ENCODE assay signal across 16 mouse cellular contexts in genomic region chr5:115312354-115312753, GRCm38 (mm10). TPM values are rescaled to one million over a fixed set of nuclear protein-coding genes. Genes with fewer than 3 reads are reported as not detected.
A peak's percentile ranks its signal among the peaks of the same experiment; 100 is the strongest.
DNase-seq lines count a peak whose midpoint lies in the region; ATAC-seq and TF ChIP-seq lines count a peak whose summit lies in the region.
"Had no signal": no experiment of that assay in that cellular context is flagged by ENCODE, and none has a peak within 500 bp of the region (broad histone marks: within the 10 kb centered on the region; RNA-seq: fewer than 3 reads in every experiment).

No protein-coding gene starts in this region.

- DNase-seq in forebrain, embryonic 10.5 days (ENCODE audit: extremely low spot score, low spot score): no peak
- DNase-seq in forebrain, embryonic 14.5 days (ENCODE audit: low spot score): no peak
- no peak for DNase-seq in MEL (ENCODE audit: low read depth, low spot score)
- no peak for DNase-seq in limb, embryonic 10.5 days (ENCODE audit: low spot score)
- no peak for DNase-seq in liver, postnatal 0 days
- DNase-seq in urinary bladder, postnatal 14 days (ENCODE audit: low spot score): no peak
- DNase-seq in kidney, postnatal 10 days: no peak
- DNase-seq in right cerebral cortex, adult 18-20 months: no peak
- DNase-seq: adrenal gland, postnatal 14 days; cerebellum, postnatal 25 days; lung, postnatal 36 days; midbrain, embryonic 14.5 days had no signal

- no peak for TF ChIP-seq CTCF in MEL (IDR thresholded peaks at IDR 0.05 in 2 of 3, conservative IDR thresholded peaks at IDR 0.05 in 1 of 3; ENCODE audit: control insufficient read depth in 1 of 3, insufficient read depth in 1 of 3, low read depth in 2 of 3, low read length in 3 of 3, poor library complexity in 1 of 3, severe bottlenecking in 1 of 3)
- TF ChIP-seq CTCF in liver, postnatal 0 days (IDR thresholded peaks at IDR 0.05; ENCODE audit: low read depth): no peak

- no peak for TF ChIP-seq POLR2A in MEL (IDR thresholded peaks at IDR 0.05; ENCODE audit: control insufficient read depth in 1 of 2, insufficient read depth in 1 of 2, low read depth in 1 of 2, low read length in 2 of 2, poor library complexity in 1 of 2)

- H3K27ac ChIP-seq in forebrain, embryonic 10.5 days: 0 out of 2 replicates have a peak overlapping the region, but pooled peaks have one; percentile 16
- no peak overlapping the region for H3K27ac ChIP-seq in forebrain, embryonic 14.5 days (ENCODE audit: low read depth, low read length)
- peak overlapping the region; percentile 97 for H3K27ac ChIP-seq in MEL (ENCODE audit: control insufficient read depth, low read depth, low read length)
- 0 out of 2 replicates have a peak overlapping the region, but pooled peaks have one; percentile 3 for H3K27ac ChIP-seq in limb, embryonic 10.5 days
- peak overlapping the region; percentile 66 for H3K27ac ChIP-seq in liver, postnatal 0 days (ENCODE audit: low read depth)
- H3K27ac ChIP-seq: forebrain, embryonic 13.5 days; kidney, embryonic 15.5 days; limb, embryonic 13.5 days had no signal

- WGBS in forebrain, embryonic 10.5 days: 86% methylated on average over 4 of the region's 4 CpGs
- WGBS in forebrain, embryonic 14.5 days: 79% methylated on average over 4 of the region's 4 CpGs
- 82% methylated on average over 4 of the region's 4 CpGs for WGBS in limb, embryonic 10.5 days
- 50% methylated on average over 4 of the region's 4 CpGs for WGBS in liver, postnatal 0 days (ENCODE audit: insufficient replicate concordance)

- no peak overlapping the region for H3K4me3 ChIP-seq in forebrain, embryonic 10.5 days
- no peak overlapping the region for H3K4me3 ChIP-seq in forebrain, embryonic 14.5 days (ENCODE audit: low read depth, low read length)
- H3K4me3 ChIP-seq in MEL (ENCODE audit: control insufficient read depth in 1 of 2, insufficient read depth in 1 of 2, low read depth in 2 of 2, low read length in 2 of 2): peak overlapping the region; percentile 28 to 40
- no peak overlapping the region for H3K4me3 ChIP-seq in limb, embryonic 10.5 days
- H3K4me3 ChIP-seq in liver, postnatal 0 days (ENCODE audit: low read depth, low read length): 0 out of 2 replicates have a peak overlapping the region, but pooled peaks have one; percentile 7
- H3K4me3 ChIP-seq: forebrain, embryonic 13.5 days; kidney, embryonic 15.5 days; limb, embryonic 13.5 days had no signal

- H3K4me1 ChIP-seq in forebrain, embryonic 10.5 days: peaks cover 23% of the 10 kb centered on the region
- H3K4me1 ChIP-seq in forebrain, embryonic 14.5 days (ENCODE audit: control insufficient read depth, insufficient read depth, low read length): peaks cover 8% of the 10 kb centered on the region
- peaks cover 6 to 30% of the 10 kb centered on the region in 2 experiments for H3K4me1 ChIP-seq in MEL (ENCODE audit: control insufficient read depth in 1 of 2, insufficient read depth in 2 of 2, low read length in 2 of 2)
- peaks cover 30% of the 10 kb centered on the region for H3K4me1 ChIP-seq in limb, embryonic 10.5 days
- peaks cover 24% of the 10 kb centered on the region for H3K4me1 ChIP-seq in liver, postnatal 0 days (ENCODE audit: insufficient read depth)

- H3K9ac ChIP-seq in forebrain, embryonic 14.5 days (ENCODE audit: low read length): no peak overlapping the region
- peak overlapping the region; percentile 65 for H3K9ac ChIP-seq in MEL (ENCODE audit: control insufficient read depth, low read depth, low read length, poor library complexity, severe bottlenecking)
- H3K9ac ChIP-seq in liver, postnatal 0 days (replicated peaks): 0 out of 2 replicates have a peak overlapping the region, but pooled peaks have one; percentile 16
- H3K9ac ChIP-seq: forebrain, embryonic 13.5 days; kidney, embryonic 15.5 days; limb, embryonic 13.5 days had no signal

- no peak overlapping the region for H3K4me2 ChIP-seq in forebrain, embryonic 14.5 days (ENCODE audit: low read length)
- peak overlapping the region; percentile 56 for H3K4me2 ChIP-seq in liver, postnatal 0 days (ENCODE audit: low read depth, low read length)
- H3K4me2 ChIP-seq: forebrain, embryonic 13.5 days; kidney, embryonic 15.5 days; limb, embryonic 13.5 days had no signal

- H3K79me2 ChIP-seq in MEL (ENCODE audit: control insufficient read depth, insufficient read depth, low read length, poor library complexity): no peaks in the 10 kb centered on the region

- no peak for ATAC-seq in forebrain, embryonic 14.5 days
- peak; percentile 63 for ATAC-seq in liver, postnatal 0 days
- ATAC-seq: forebrain, embryonic 13.5 days had no signal

- peak in 1 of 2 experiments; percentile 7; a peak in 1 of 4 replicates for TF ChIP-seq EP300 in MEL (IDR thresholded peaks at IDR 0.05; ENCODE audit: low read depth in 1 of 2, low read length in 2 of 2)
- no peak for TF ChIP-seq EP300 in liver, postnatal 0 days (IDR thresholded peaks at IDR 0.05; ENCODE audit: low read depth)

- no peak for TF ChIP-seq RAD21 in MEL (IDR thresholded peaks at IDR 0.05; ENCODE audit: low read depth, low read length)

- H3K36me3 ChIP-seq in forebrain, embryonic 10.5 days (replicated peaks): no peaks in the 10 kb centered on the region
- no peaks in the 10 kb centered on the region for H3K36me3 ChIP-seq in forebrain, embryonic 14.5 days (ENCODE audit: control insufficient read depth, insufficient read depth, low read length)
- peaks cover 0 to 26% of the 10 kb centered on the region in 2 experiments; a peak in 2 of 4 replicates for H3K36me3 ChIP-seq in MEL (ENCODE audit: control insufficient read depth in 1 of 2, insufficient read depth in 2 of 2, low read length in 2 of 2)
- no peaks in the 10 kb centered on the region for H3K36me3 ChIP-seq in limb, embryonic 10.5 days
- H3K36me3 ChIP-seq in liver, postnatal 0 days (replicated peaks; ENCODE audit: insufficient read depth, low read length): no peaks in the 10 kb centered on the region
- H3K36me3 ChIP-seq: kidney, embryonic 15.5 days; limb, embryonic 13.5 days had no signal

- no peaks in the 10 kb centered on the region for H3K9me3 ChIP-seq in forebrain, embryonic 10.5 days
- no peaks in the 10 kb centered on the region for H3K9me3 ChIP-seq in forebrain, embryonic 14.5 days (replicated peaks; ENCODE audit: control insufficient read depth, low read length)
- H3K9me3 ChIP-seq in MEL (replicated peaks; ENCODE audit: insufficient read depth, low read length): no peaks in the 10 kb centered on the region
- no peaks in the 10 kb centered on the region for H3K9me3 ChIP-seq in limb, embryonic 10.5 days (replicated peaks)
- H3K9me3 ChIP-seq in liver, postnatal 0 days (ENCODE audit: low read length): no peaks in the 10 kb centered on the region
- H3K9me3 ChIP-seq: forebrain, embryonic 13.5 days; kidney, embryonic 15.5 days; limb, embryonic 13.5 days had no signal

- peaks cover 6% of the 10 kb centered on the region; the same call in 1 of the 2 replicates for H3K27me3 ChIP-seq in forebrain, embryonic 10.5 days (ENCODE audit: poor library complexity, severe bottlenecking)
- H3K27me3 ChIP-seq in forebrain, embryonic 14.5 days (replicated peaks; ENCODE audit: control insufficient read depth, insufficient read depth, low read length): no peaks in the 10 kb centered on the region
- H3K27me3 ChIP-seq in MEL (ENCODE audit: control insufficient read depth in 1 of 2, insufficient read depth in 2 of 2, low read length in 2 of 2): no peaks in the 10 kb centered on the region
- no peaks in the 10 kb centered on the region for H3K27me3 ChIP-seq in limb, embryonic 10.5 days (ENCODE audit: low read depth, poor library complexity, severe bottlenecking)
- no peaks in the 10 kb centered on the region for H3K27me3 ChIP-seq in liver, postnatal 0 days (ENCODE audit: insufficient read depth, low read length)
- H3K27me3 ChIP-seq: CH12.LX; forebrain, embryonic 13.5 days; kidney, embryonic 15.5 days; limb, embryonic 13.5 days had no signal

RNA-seq across cellular contexts. Expression of gene Dynll1, which starts 11.6 kb away (rescaled TPM):
- polyA plus RNA-seq in forebrain, embryonic 10.5 days (2016; fragmentation: Nextera tagmentation; extraction: Ambion mirVana): 1,650 and 1,695 TPM in 2 replicates
- 1,615 and 1,740 TPM in 2 replicates for polyA plus RNA-seq in forebrain, embryonic 14.5 days (2014; fragmentation: Nextera tagmentation; extraction: Ambion mirVana)
- total RNA-seq in MEL (2012; rRNA removed): 714 and 736 TPM in 2 replicates
- polyA plus RNA-seq in MEL (2012; ENCODE audit: insufficient read depth in 1 of 2, insufficient read length in 2 of 2, low read depth in 1 of 2, low replicate concordance in 2 of 2, missing spikeins in 1 of 2): 100 to 1,000 TPM; 561 to 740 TPM
- polyA plus RNA-seq in limb, embryonic 10.5 days (2016; fragmentation: Nextera tagmentation; extraction: Ambion mirVana): 1,816 and 1,865 TPM in 2 replicates
- polyA plus RNA-seq in liver, postnatal 0 days (2015; fragmentation: Nextera tagmentation; extraction: Ambion mirVana): 388 and 399 TPM in 2 replicates

RNA-seq across cellular contexts. Expression of gene Srsf9, which starts 14.6 kb away (rescaled TPM):
- polyA plus RNA-seq in forebrain, embryonic 10.5 days (2016; fragmentation: Nextera tagmentation; extraction: Ambion mirVana): 399 and 417 TPM in 2 replicates
- 165 and 169 TPM in 2 replicates for polyA plus RNA-seq in forebrain, embryonic 14.5 days (2014; fragmentation: Nextera tagmentation; extraction: Ambion mirVana)
- total RNA-seq in MEL (2012; rRNA removed): 80.0 and 98.0 TPM in 2 replicates
- polyA plus RNA-seq in MEL (2012; ENCODE audit: insufficient read depth in 1 of 2, insufficient read length in 2 of 2, low read depth in 1 of 2, low replicate concordance in 2 of 2, missing spikeins in 1 of 2): 100 to 1,000 TPM in 1 of 2 experiments, not detected in 1; 170 TPM
- polyA plus RNA-seq in limb, embryonic 10.5 days (2016; fragmentation: Nextera tagmentation; extraction: Ambion mirVana): 444 and 468 TPM in 2 replicates
- polyA plus RNA-seq in liver, postnatal 0 days (2015; fragmentation: Nextera tagmentation; extraction: Ambion mirVana): 86.0 and 90.6 TPM in 2 replicates

RNA-seq across cellular contexts. Expression of gene Gatc, which starts 28.6 kb away (rescaled TPM):
- polyA plus RNA-seq in forebrain, embryonic 10.5 days (2016; fragmentation: Nextera tagmentation; extraction: Ambion mirVana): 37.6 and 40.2 TPM in 2 replicates
- 30.1 and 32.9 TPM in 2 replicates for polyA plus RNA-seq in forebrain, embryonic 14.5 days (2014; fragmentation: Nextera tagmentation; extraction: Ambion mirVana)
- total RNA-seq in MEL (2012; rRNA removed): 6.3 and 6.5 TPM in 2 replicates
- polyA plus RNA-seq in MEL (2012; ENCODE audit: insufficient read depth in 1 of 2, insufficient read length in 2 of 2, low read depth in 1 of 2, low replicate concordance in 2 of 2, missing spikeins in 1 of 2): 10 to 100 TPM in 1 of 2 experiments, not detected in 1; 32.2 TPM
- polyA plus RNA-seq in limb, embryonic 10.5 days (2016; fragmentation: Nextera tagmentation; extraction: Ambion mirVana): 33.3 and 34.1 TPM in 2 replicates
- 11.7 and 12.1 TPM in 2 replicates for polyA plus RNA-seq in liver, postnatal 0 days (2015; fragmentation: Nextera tagmentation; extraction: Ambion mirVana)

RNA-seq across cellular contexts. Expression of gene Triap1, which starts 28.7 kb away (rescaled TPM):
- 56.6 and 57.7 TPM in 2 replicates for polyA plus RNA-seq in forebrain, embryonic 10.5 days (2016; fragmentation: Nextera tagmentation; extraction: Ambion mirVana)
- polyA plus RNA-seq in forebrain, embryonic 14.5 days (2014; fragmentation: Nextera tagmentation; extraction: Ambion mirVana): 56.4 and 57.6 TPM in 2 replicates
- 50.8 and 63.2 TPM in 2 replicates for total RNA-seq in MEL (2012; rRNA removed)
- 10 to 100 TPM in 1 of 2 experiments, not detected in 1; 59.2 TPM for polyA plus RNA-seq in MEL (2012; ENCODE audit: insufficient read depth in 1 of 2, insufficient read length in 2 of 2, low read depth in 1 of 2, low replicate concordance in 2 of 2, missing spikeins in 1 of 2)
- 55.0 and 60.0 TPM in 2 replicates for polyA plus RNA-seq in limb, embryonic 10.5 days (2016; fragmentation: Nextera tagmentation; extraction: Ambion mirVana)
- polyA plus RNA-seq in liver, postnatal 0 days (2015; fragmentation: Nextera tagmentation; extraction: Ambion mirVana): 20.3 and 24.2 TPM in 2 replicates

RNA-seq across cellular contexts. Expression of gene Coq5, which starts 32.9 kb away (rescaled TPM):
- polyA plus RNA-seq in forebrain, embryonic 10.5 days (2016; fragmentation: Nextera tagmentation; extraction: Ambion mirVana): 58.7 and 58.8 TPM in 2 replicates
- 55.1 and 60.9 TPM in 2 replicates for polyA plus RNA-seq in forebrain, embryonic 14.5 days (2014; fragmentation: Nextera tagmentation; extraction: Ambion mirVana)
- 39.7 and 43.3 TPM in 2 replicates for total RNA-seq in MEL (2012; rRNA removed)
- 10 to 100 TPM in 1 of 2 experiments, not detected in 1; 40.5 TPM for polyA plus RNA-seq in MEL (2012; ENCODE audit: insufficient read depth in 1 of 2, insufficient read length in 2 of 2, low read depth in 1 of 2, low replicate concordance in 2 of 2, missing spikeins in 1 of 2)
- 54.1 and 57.2 TPM in 2 replicates for polyA plus RNA-seq in limb, embryonic 10.5 days (2016; fragmentation: Nextera tagmentation; extraction: Ambion mirVana)
- 19.5 and 19.6 TPM in 2 replicates for polyA plus RNA-seq in liver, postnatal 0 days (2015; fragmentation: Nextera tagmentation; extraction: Ambion mirVana)

Comparison
In these comparisons a context has a peak if more than half of its experiments do, and no peak if none do; other contexts are left out.
1. H3K4me3 ChIP-seq: peak in MEL (2 of 2) and liver, postnatal 0 days (single experiment); none in forebrain, embryonic 10.5 days (single experiment), forebrain, embryonic 14.5 days (single experiment) and limb, embryonic 10.5 days (single experiment).